Mouse (Mus musculus) adrenal gland, postnatal 36 days (tissue): ENCODE measurements at regions not wholly inside any gene's neighbourhood (a gene's known extent, or its start where the extent isn't known, plus 50 kb on each side); places are given as distances from the start of the nearest gene placed in this dataset.
A peak's percentile ranks its signal among the peaks of the same experiment; 100 is the strongest.

Experiments used
- DNase-seq, 2 experiments: peaks; one replicate each; pipeline ENCODE4 v3.0.0; 2021; ENCODE audit warnings: mixed read lengths in 1 of 2

- peak in 1 of 2 experiments; percentile 7 for DNase-seq
Measured at GRCm38 (mm10) chr4:109610222-109610621, 56.8 kb downstream of the Cdkn2c start.

GRCm38 (mm10) chr4:109609770-109610169 is 57.2 kb downstream of the Cdkn2c start:
- peak; percentile 16 to 23 for DNase-seq

GRCm38 (mm10) chr4:109589760-109590312 is 58.7 kb upstream of the 4930522H14Rik start:
- no peak for DNase-seq

- no peak for DNase-seq
Measured at GRCm38 (mm10) chr4:109583185-109583786, 52.2 kb upstream of the 4930522H14Rik start.

GRCm38 (mm10) chr4:109582523-109582922 is 51.4 kb upstream of the 4930522H14Rik start:
- DNase-seq, result no peak
